Mouse (Mus musculus): ENCODE measurements around the gene Ccnc. TPM values are rescaled to one million over a fixed set of nuclear protein-coding genes. Genes with fewer than 3 reads are reported as not detected.

The Ccnc gene
- polyA plus RNA-seq (2015; fragmentation: Nextera tagmentation; extraction: Ambion mirVana), result 60.5 and 63.4 TPM in 2 replicates

- Histone ChIP-seq H3K27me3 (replicated peaks) (no peaks in the 10 kb centered on the region), H3K36me3 (replicated peaks) (no peaks in the 10 kb centered on the region), H3K4me3 (peak within 1 kb of the TSS; percentile 77), H3K9ac (peak within 1 kb of the TSS; percentile 82), H3K4me2 (peak within 1 kb of the TSS; percentile 69), H3K27ac (peak within 1 kb of the TSS; percentile 87), H3K9me3 (no peaks in the 10 kb centered on the region), H3K4me1 (peaks cover 12% of the 10 kb centered on the region)
- under 1% methylated on average over 37 of the region's 37 CpGs for WGBS
- ATAC-seq (replicated peaks), result peak; percentile 99
Measured at GRCm38 (mm10) chr4:21727615-21728165, at the start of gene Ccnc. Gene Ccnc (plus strand): TSS chr4:21727701.

GRCm38 (mm10) chr4:21678101-21678974 lies 49.2 kb upstream of the Ccnc start:
- Histone ChIP-seq H3K4me3 (peak overlapping the region; percentile 33), H3K9ac (no peak overlapping the region), H3K27ac (no peak overlapping the region), H3K9me3 (no peaks in the 10 kb centered on the region), H3K4me1 (peaks cover 21% of the 10 kb centered on the region), H3K36me3 (replicated peaks) (no peaks in the 10 kb centered on the region), H3K27me3 (replicated peaks) (peaks cover 85% of the 10 kb centered on the region), H3K4me2 (peak overlapping the region; percentile 47)
- ATAC-seq (replicated peaks), result peak; percentile 51
- WGBS, result under 1% methylated on average over 84 of the region's 84 CpGs

GRCm38 (mm10) chr4:21678975-21679623 lies 48.4 kb upstream of the Ccnc start:
- Histone ChIP-seq H3K4me3 (peak overlapping the region; percentile 33), H3K9me3 (no peaks in the 10 kb centered on the region), H3K9ac (no peak overlapping the region), H3K36me3 (replicated peaks) (no peaks in the 10 kb centered on the region), H3K4me2 (peak overlapping the region; percentile 47), H3K4me1 (peaks cover 19% of the 10 kb centered on the region), H3K27me3 (replicated peaks) (peaks cover 90% of the 10 kb centered on the region), H3K27ac (no peak overlapping the region)
- under 1% methylated on average over 64 of the region's 79 CpGs for whole genome bisulfite sequencing
- peak; percentile 60 for ATAC-seq (replicated peaks)

GRCm38 (mm10) chr4:21679624-21680480 lies 47.6 kb upstream of the Ccnc start:
- H3K27ac ChIP-seq, result no peak overlapping the region
- no peaks in the 10 kb centered on the region for H3K9me3 ChIP-seq
- no peak overlapping the region for H3K9ac ChIP-seq
- peak overlapping the region; percentile 33 for H3K4me3 ChIP-seq
- peaks cover 90% of the 10 kb centered on the region for H3K27me3 ChIP-seq (replicated peaks)
- H3K4me2 ChIP-seq, result peak overlapping the region; percentile 47
- no peak; the same call in none of the 2 replicates for ATAC-seq (replicated peaks)
- no peaks in the 10 kb centered on the region for H3K36me3 ChIP-seq (replicated peaks)
- WGBS, result 2% methylated on average over 42 of the region's 42 CpGs
- H3K4me1 ChIP-seq, result peaks cover 18% of the 10 kb centered on the region

GRCm38 (mm10) chr4:21680971-21681370 lies 46.5 kb upstream of the Ccnc start:
- no peaks in the 10 kb centered on the region for H3K36me3 ChIP-seq (replicated peaks)
- no peak overlapping the region for H3K4me2 ChIP-seq
- ATAC-seq (replicated peaks), result no peak
- H3K9ac ChIP-seq, result no peak overlapping the region
- H3K4me1 ChIP-seq, result peaks cover 23% of the 10 kb centered on the region
- peaks cover 91% of the 10 kb centered on the region for H3K27me3 ChIP-seq (replicated peaks)
- WGBS, result 2% methylated on average over 10 of the region's 10 CpGs
- no peaks in the 10 kb centered on the region for H3K9me3 ChIP-seq
- no peak overlapping the region for H3K27ac ChIP-seq
- H3K4me3 ChIP-seq, result no peak overlapping the region

GRCm38 (mm10) chr4:21682421-21683150 lies 44.9 kb upstream of the Ccnc start:
- Histone ChIP-seq H3K27ac (no peak overlapping the region), H3K4me2 (no peak overlapping the region), H3K27me3 (replicated peaks) (peaks cover 95% of the 10 kb centered on the region), H3K36me3 (replicated peaks) (no peaks in the 10 kb centered on the region), H3K4me1 (peaks cover 23% of the 10 kb centered on the region), H3K4me3 (no peak overlapping the region), H3K9me3 (no peaks in the 10 kb centered on the region), H3K9ac (no peak overlapping the region)
- 17% methylated on average over 10 of the region's 10 CpGs for WGBS
- ATAC-seq (replicated peaks), result no peak

GRCm38 (mm10) chr4:21684341-21684970 lies 43.0 kb upstream of the Ccnc start:
- under 1% methylated on average over 14 of the region's 14 CpGs for WGBS
- no peak overlapping the region for H3K4me3 ChIP-seq
- no peak overlapping the region for H3K4me2 ChIP-seq

GRCm38 (mm10) chr4:21685595-21686091 lies 41.9 kb upstream of the Ccnc start, which contains the start of gene Prdm13:
Gene Prdm13 (minus strand): TSS chr4:21685963.
- H3K27me3 ChIP-seq (replicated peaks), result peaks cover 81% of the 10 kb centered on the region

More at GRCm38 (mm10) chr4:21684341-21684970, 43.0 kb upstream of the Ccnc start:
- Histone ChIP-seq H3K27ac (no peak overlapping the region), H3K9me3 (no peaks in the 10 kb centered on the region), H3K4me1 (peaks cover 16% of the 10 kb centered on the region), H3K36me3 (replicated peaks) (no peaks in the 10 kb centered on the region), H3K9ac (no peak overlapping the region), H3K27me3 (replicated peaks) (peaks cover 82% of the 10 kb centered on the region)
- ATAC-seq (replicated peaks), result no peak

GRCm38 (mm10) chr4:21686416-21686815 lies 41.1 kb upstream of the Ccnc start:
- H3K4me2 ChIP-seq, result no peak overlapping the region
- H3K9ac ChIP-seq, result no peak overlapping the region
- ATAC-seq (replicated peaks), result no peak
- H3K36me3 ChIP-seq (replicated peaks), result no peaks in the 10 kb centered on the region
- WGBS, result 2% methylated on average over 11 of the region's 11 CpGs
- H3K4me3 ChIP-seq, result no peak overlapping the region
- peaks cover 80% of the 10 kb centered on the region for H3K27me3 ChIP-seq (replicated peaks)
- H3K4me1 ChIP-seq, result peaks cover 14% of the 10 kb centered on the region
- H3K9me3 ChIP-seq, result no peaks in the 10 kb centered on the region
- H3K27ac ChIP-seq, result no peak overlapping the region

More at GRCm38 (mm10) chr4:21685595-21686091, 41.9 kb upstream of the Ccnc start, which contains the start of gene Prdm13:
- WGBS, result under 1% methylated on average over 38 of the region's 38 CpGs
- no peak within 1 kb of the TSS for H3K27ac ChIP-seq
- no peak within 1 kb of the TSS for H3K4me3 ChIP-seq
- peak within 1 kb of the TSS; percentile 8; the same call in 1 of the 2 replicates for H3K4me2 ChIP-seq
- no peaks in the 10 kb centered on the region for H3K36me3 ChIP-seq (replicated peaks)
- no peaks in the 10 kb centered on the region for H3K9me3 ChIP-seq
- peaks cover 14% of the 10 kb centered on the region for H3K4me1 ChIP-seq
- peak; percentile 41 for ATAC-seq (replicated peaks)
- H3K9ac ChIP-seq, result no peak within 1 kb of the TSS

- no peaks in the 10 kb centered on the region for H3K36me3 ChIP-seq (replicated peaks)
- H3K4me2 ChIP-seq, result no peak overlapping the region
- no peak overlapping the region for H3K4me3 ChIP-seq
- H3K4me1 ChIP-seq, result peaks cover 14% of the 10 kb centered on the region
- no peak for ATAC-seq (replicated peaks)
- no peak overlapping the region for H3K9ac ChIP-seq
- no peak overlapping the region for H3K27ac ChIP-seq
- H3K9me3 ChIP-seq, result no peaks in the 10 kb centered on the region
- 1% methylated on average over 5 of the region's 5 CpGs for WGBS
- peaks cover 80% of the 10 kb centered on the region for H3K27me3 ChIP-seq (replicated peaks)
Measured at GRCm38 (mm10) chr4:21686934-21687333, 40.6 kb upstream of the Ccnc start.

All from midbrain, embryonic 15.5 days (tissue).